Comparison of ENCODE assay signal across 27 mouse cellular contexts in genomic region chr3:69140851-69141250, GRCm38 (mm10). TPM values are rescaled to one million over a fixed set of nuclear protein-coding genes. Genes with fewer than 3 reads are reported as not detected.
DNase-seq lines count a peak whose midpoint lies in the region; ATAC-seq and TF ChIP-seq lines count a peak whose summit lies in the region.
"Had no signal": no experiment of that assay in that cellular context is flagged by ENCODE, and none has a peak within 500 bp of the region (broad histone marks: within the 10 kb centered on the region; RNA-seq: fewer than 3 reads in every experiment).

No protein-coding gene starts in this region.

- TF ChIP-seq POLR2A in lung, adult 2 months (IDR thresholded peaks at IDR 0.05; ENCODE audit: borderline replicate concordance, extremely low read depth, low read depth, low read length) = no peak

- no peaks in the 10 kb centered on the region for H3K36me3 ChIP-seq in heart, embryonic 11.5 days (ENCODE audit: control insufficient read depth, insufficient read depth, low read length)
- H3K36me3 ChIP-seq in hindbrain, postnatal 0 days (ENCODE audit: insufficient read depth, low read length) = no peaks in the 10 kb centered on the region
- H3K36me3 ChIP-seq in hindbrain, embryonic 12.5 days = no peaks in the 10 kb centered on the region
- H3K36me3 ChIP-seq: embryonic facial prominence, embryonic 13.5 days; forebrain, embryonic 10.5 days; G1E; heart, embryonic 12.5 days; hindbrain, embryonic 13.5 days had no signal

- no peak for TF ChIP-seq CTCF in hindbrain, postnatal 0 days (IDR thresholded peaks at IDR 0.05; ENCODE audit: low read depth)
- no peak for TF ChIP-seq CTCF in lung, adult 2 months (IDR thresholded peaks at IDR 0.05; ENCODE audit: insufficient read depth, low read length)

- 71% methylated on average over 4 of the region's 4 CpGs for WGBS in heart, embryonic 11.5 days (ENCODE audit: insufficient replicate concordance)
- WGBS in hindbrain, postnatal 0 days = 71% methylated on average over 4 of the region's 4 CpGs
- 87% methylated on average over 4 of the region's 4 CpGs for WGBS in hindbrain, embryonic 12.5 days
- WGBS in lung, adult 2 months = 72% methylated on average over 4 of the region's 4 CpGs

- DNase-seq in heart, adult 11 months = peak; percentile 92
- peak; percentile 5 for DNase-seq in hindbrain, postnatal 0 days (ENCODE audit: low spot score)
- peak; percentile 78 for DNase-seq in kidney, adult 9 months
- DNase-seq in kidney, postnatal 10 days = no peak
- peak; percentile 5 to 31 for DNase-seq in lung, adult 18-20 months
- DNase-seq in lung, adult 2 months = no peak
- DNase-seq: adrenal gland, postnatal 25 days; cerebellum, adult 18-20 months; cerebellum, postnatal 10 days; gastrocnemius, adult 2 months; gastrocnemius, postnatal 36 days; midbrain, embryonic 14.5 days; thymus, adult 2 months; thymus, postnatal 36 days had no signal

- H3K9ac ChIP-seq in heart, embryonic 11.5 days (ENCODE audit: low read depth, low read length) = no peak overlapping the region
- H3K9ac ChIP-seq in hindbrain, postnatal 0 days (replicated peaks; ENCODE audit: low read length) = no peak overlapping the region
- H3K9ac ChIP-seq in hindbrain, embryonic 12.5 days = no peak overlapping the region
- H3K9ac ChIP-seq: embryonic facial prominence, embryonic 13.5 days; heart, embryonic 12.5 days; hindbrain, embryonic 13.5 days had no signal

- H3K4me3 ChIP-seq in heart, embryonic 11.5 days (ENCODE audit: low read depth, low read length) = no peak overlapping the region
- no peak overlapping the region for H3K4me3 ChIP-seq in hindbrain, postnatal 0 days (ENCODE audit: low read length)
- H3K4me3 ChIP-seq in hindbrain, embryonic 12.5 days = no peak overlapping the region
- H3K4me3 ChIP-seq in lung, adult 2 months (replicated peaks; ENCODE audit: extremely low read depth, low read depth, low read length) = no peak overlapping the region
- H3K4me3 ChIP-seq: embryonic facial prominence, embryonic 13.5 days; forebrain, embryonic 10.5 days; gastrocnemius, adult 2 months; heart, embryonic 12.5 days; hindbrain, embryonic 13.5 days; layer of hippocampus, adult 2 months had no signal

- no peak overlapping the region for H3K4me2 ChIP-seq in heart, embryonic 11.5 days
- H3K4me2 ChIP-seq in hindbrain, postnatal 0 days (ENCODE audit: low read depth, low read length) = no peak overlapping the region
- H3K4me2 ChIP-seq in hindbrain, embryonic 12.5 days (replicated peaks) = no peak overlapping the region
- H3K4me2 ChIP-seq: embryonic facial prominence, embryonic 13.5 days; heart, embryonic 12.5 days; hindbrain, embryonic 13.5 days; liver, embryonic 11.5 days had no signal

- H3K9me3 ChIP-seq in heart, embryonic 11.5 days (replicated peaks; ENCODE audit: control insufficient read depth, low read length) = 0 out of 2 replicates have a peak, but pooled peaks cover 3% of the 10 kb centered on the region
- H3K9me3 ChIP-seq in hindbrain, postnatal 0 days (ENCODE audit: low read length) = peaks cover 5% of the 10 kb centered on the region; the same call in 1 of the 2 replicates
- H3K9me3 ChIP-seq in hindbrain, embryonic 12.5 days (replicated peaks) = peaks cover 5% of the 10 kb centered on the region; the same call in 1 of the 2 replicates
- H3K9me3 ChIP-seq: embryonic facial prominence, embryonic 13.5 days; G1E had no signal

- H3K27ac ChIP-seq in heart, embryonic 11.5 days (ENCODE audit: low read depth, low read length) = no peak overlapping the region
- no peak overlapping the region for H3K27ac ChIP-seq in hindbrain, postnatal 0 days
- no peak overlapping the region for H3K27ac ChIP-seq in hindbrain, embryonic 12.5 days
- H3K27ac ChIP-seq: embryonic facial prominence, embryonic 13.5 days; forebrain, embryonic 10.5 days; gastrocnemius, adult 2 months; hindbrain, embryonic 13.5 days; kidney, postnatal 0 days had no signal

- ATAC-seq in heart, embryonic 11.5 days (replicated peaks; ENCODE audit: insufficient number of reproducible peaks, low FRiP score, low TSS enrichment) = no peak
- no peak for ATAC-seq in hindbrain, postnatal 0 days
- no peak for ATAC-seq in hindbrain, embryonic 12.5 days (ENCODE audit: low FRiP score)
- ATAC-seq: forebrain, embryonic 16.5 days; lung, postnatal 0 days; Patski had no signal

- no peaks in the 10 kb centered on the region for H3K27me3 ChIP-seq in heart, embryonic 11.5 days (ENCODE audit: control insufficient read depth, insufficient read depth, low read length)
- no peaks in the 10 kb centered on the region for H3K27me3 ChIP-seq in hindbrain, postnatal 0 days (ENCODE audit: insufficient read depth, low read length)
- no peaks in the 10 kb centered on the region for H3K27me3 ChIP-seq in hindbrain, embryonic 12.5 days
- H3K27me3 ChIP-seq: embryonic facial prominence, embryonic 13.5 days; heart, embryonic 12.5 days; hindbrain, embryonic 13.5 days; Patski had no signal

- no peaks in the 10 kb centered on the region for H3K4me1 ChIP-seq in heart, embryonic 11.5 days (ENCODE audit: control insufficient read depth, insufficient read depth, low read length)
- no peaks in the 10 kb centered on the region for H3K4me1 ChIP-seq in hindbrain, postnatal 0 days (ENCODE audit: insufficient read depth, low read length)
- H3K4me1 ChIP-seq in hindbrain, embryonic 12.5 days = no peaks in the 10 kb centered on the region
- H3K4me1 ChIP-seq in lung, adult 2 months (ENCODE audit: control insufficient read depth, insufficient read depth, low read length) = no peaks in the 10 kb centered on the region
- H3K4me1 ChIP-seq: embryonic facial prominence, embryonic 13.5 days; forebrain, embryonic 10.5 days; heart, embryonic 12.5 days; hindbrain, embryonic 13.5 days had no signal

RNA-seq across cellular contexts. Expression of gene Kpna4, which starts 13.9 kb away (rescaled TPM):
- polyA plus RNA-seq in heart, embryonic 11.5 days (2014; fragmentation: Nextera tagmentation; extraction: Ambion mirVana) = 27.3 and 30.9 TPM in 2 replicates
- 48.2 and 53.0 TPM in 2 replicates for total RNA-seq in hindbrain, postnatal 0 days (2014; rRNA removed)
- polyA plus RNA-seq in hindbrain, postnatal 0 days (2015; fragmentation: Nextera tagmentation; extraction: Ambion mirVana) = 21.7 and 26.4 TPM in 2 replicates
- polyA plus RNA-seq in hindbrain, embryonic 12.5 days (2016; fragmentation: Nextera tagmentation; extraction: Ambion mirVana) = 54.1 and 58.4 TPM in 2 replicates
- 10.1 and 13.1 TPM in 2 replicates for polyA plus RNA-seq in lung, adult 2 months (2012; rRNA removed)

Comparison
In these comparisons a context has a peak if more than half of its experiments do, and no peak if none do; other contexts are left out.
1. DNase-seq: peak in heart, adult 11 months (single experiment), hindbrain, postnatal 0 days (single experiment), kidney, adult 9 months (single experiment) and lung, adult 18-20 months (2 of 2); none in kidney, postnatal 10 days (single experiment) and lung, adult 2 months (single experiment).